Mouse (Mus musculus): ENCODE measurements around the gene Traf2. TPM values are rescaled to one million over a fixed set of nuclear protein-coding genes. Genes with fewer than 3 reads are reported as not detected.

Gene Traf2
- polyA plus RNA-seq, 1 experiment from 2014 or later = 34.1 TPM

DNA sequence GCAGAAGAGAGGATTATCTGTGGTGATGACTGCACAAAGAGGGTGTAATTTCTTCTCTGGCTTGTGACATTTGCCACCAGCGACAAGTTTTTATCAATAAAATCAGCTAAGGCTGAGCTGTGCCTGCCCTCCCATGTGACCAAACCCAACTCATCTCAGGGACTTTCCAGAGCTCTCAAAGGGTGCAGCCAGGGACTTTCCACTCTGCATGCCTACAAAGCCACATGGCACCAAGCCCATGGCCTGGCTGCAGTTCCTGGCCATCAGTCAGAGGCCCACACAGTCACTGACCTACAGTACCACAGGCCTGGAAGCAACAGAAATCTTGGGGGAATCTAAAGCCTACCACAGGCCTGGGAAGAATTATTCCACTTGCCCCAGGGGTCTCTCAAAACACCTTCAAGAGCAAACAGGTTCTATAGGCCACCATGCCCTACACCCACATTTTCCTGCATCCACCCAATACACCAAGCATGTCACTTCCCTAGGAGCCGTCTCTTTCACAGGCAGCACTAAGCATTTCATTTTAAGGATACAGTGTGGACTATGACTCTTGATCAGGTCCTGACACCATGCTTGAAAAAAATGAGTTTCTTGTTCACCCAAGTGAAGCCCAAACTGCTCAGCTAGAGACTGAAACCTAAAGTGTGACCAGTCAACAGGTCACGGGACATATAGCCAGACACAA lies 12.4 kb downstream of the Traf2 start:
- no peak for ATAC-seq
- Histone ChIP-seq H3K9me3 (ENCODE audit: control insufficient read depth, low read length) (no peaks in the 10 kb centered on the region), H3K36me3 (ENCODE audit: control insufficient read depth, insufficient read depth, low read length) (peaks cover 14% of the 10 kb centered on the region), H3K4me1 (ENCODE audit: control insufficient read depth, insufficient read depth, low read length) (no peaks in the 10 kb centered on the region), H3K9ac (ENCODE audit: low read depth, low read length) (no peak overlapping the region), H3K27me3 (replicated peaks; ENCODE audit: control insufficient read depth, insufficient read depth, low read length) (no peaks in the 10 kb centered on the region), H3K4me3 (ENCODE audit: low read length) (no peak overlapping the region), H3K4me2 (ENCODE audit: low read depth, low read length) (no peak overlapping the region), H3K27ac (ENCODE audit: low read length) (no peak overlapping the region)
- 88% methylated on average over 3 of the region's 3 CpGs for WGBS

DNA sequence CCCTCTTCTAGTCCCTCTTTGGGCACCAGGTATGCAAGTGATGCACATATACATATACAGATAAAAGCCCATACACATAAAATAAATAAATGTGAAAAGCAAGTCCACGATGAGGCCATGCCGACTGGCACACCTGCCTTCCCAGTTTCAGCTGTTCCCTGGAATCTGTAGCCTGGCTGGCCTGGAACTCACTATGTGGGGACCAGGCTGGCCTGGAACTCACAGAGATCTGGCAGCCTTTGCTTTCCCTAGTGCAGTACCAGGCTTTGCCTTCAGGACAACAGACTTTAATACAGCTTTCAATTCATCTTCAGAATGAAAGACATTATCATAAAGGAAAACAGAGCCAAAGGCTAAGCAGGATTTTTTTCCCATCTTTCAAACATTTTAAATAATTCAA lies 13.0 kb downstream of the Traf2 start:
- H3K4me2 ChIP-seq (ENCODE audit: low read depth, low read length) = no peak overlapping the region
- H3K4me1 ChIP-seq (ENCODE audit: control insufficient read depth, insufficient read depth, low read length) = no peaks in the 10 kb centered on the region
- WGBS = 93% methylated on average over 2 of the region's 2 CpGs
- peaks cover 19% of the 10 kb centered on the region for H3K36me3 ChIP-seq (ENCODE audit: control insufficient read depth, insufficient read depth, low read length)
- H3K9me3 ChIP-seq (ENCODE audit: control insufficient read depth, low read length) = no peaks in the 10 kb centered on the region
- ATAC-seq = no peak
- H3K27ac ChIP-seq (ENCODE audit: low read length) = no peak overlapping the region
- H3K4me3 ChIP-seq (ENCODE audit: low read length) = no peak overlapping the region
- H3K27me3 ChIP-seq (replicated peaks; ENCODE audit: control insufficient read depth, insufficient read depth, low read length) = no peaks in the 10 kb centered on the region
- H3K9ac ChIP-seq (ENCODE audit: low read depth, low read length) = no peak overlapping the region

DNA sequence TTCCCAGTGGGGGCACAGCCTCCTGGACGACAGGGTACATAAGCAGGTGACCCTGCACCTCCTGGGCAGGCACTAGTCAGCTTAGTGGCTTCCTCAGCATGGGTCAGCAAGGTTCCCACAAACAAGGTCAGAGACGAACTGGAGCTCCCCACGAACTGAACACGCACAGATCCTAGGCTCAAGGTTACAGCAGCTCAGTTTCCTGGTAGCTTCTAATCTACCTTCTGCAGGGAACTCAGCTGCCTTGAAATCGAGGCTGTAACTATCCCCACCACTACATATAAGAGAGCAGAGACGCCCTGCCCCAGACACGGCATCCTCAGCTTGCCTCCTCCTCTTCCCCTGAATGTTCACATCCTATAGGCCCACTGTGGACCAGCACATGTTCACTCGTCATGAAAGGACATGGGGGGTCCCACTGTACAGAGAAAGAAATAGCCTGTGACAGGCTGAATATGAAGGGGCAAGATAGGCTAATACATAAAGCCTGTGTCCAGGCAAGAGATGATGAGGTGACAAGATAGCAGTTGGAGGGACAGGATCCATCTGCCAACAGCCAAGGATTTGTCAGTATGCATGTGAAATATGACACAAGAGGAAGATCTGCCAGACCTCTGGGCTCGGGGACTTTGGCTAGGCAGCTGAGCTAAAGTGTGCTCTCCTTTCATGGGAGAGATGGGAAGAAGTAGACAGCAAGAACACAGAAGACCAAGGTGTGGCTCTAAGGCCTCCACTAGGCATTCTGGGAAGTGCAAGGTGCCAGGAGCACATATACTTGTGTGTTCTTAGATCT lies 20.0 kb downstream of the Traf2 start:
- no peak overlapping the region for H3K27ac ChIP-seq (ENCODE audit: low read length)
- H3K4me2 ChIP-seq (ENCODE audit: low read depth, low read length) = no peak overlapping the region
- H3K4me3 ChIP-seq (ENCODE audit: low read length) = no peak overlapping the region
- no peak for ATAC-seq
- 88% methylated on average over 9 of the region's 9 CpGs for WGBS
- H3K36me3 ChIP-seq (ENCODE audit: control insufficient read depth, insufficient read depth, low read length) = peaks cover 42% of the 10 kb centered on the region
- no peak overlapping the region for H3K9ac ChIP-seq (ENCODE audit: low read depth, low read length)
- H3K4me1 ChIP-seq (ENCODE audit: control insufficient read depth, insufficient read depth, low read length) = no peaks in the 10 kb centered on the region
- H3K27me3 ChIP-seq (replicated peaks; ENCODE audit: control insufficient read depth, insufficient read depth, low read length) = no peaks in the 10 kb centered on the region
- H3K9me3 ChIP-seq (ENCODE audit: control insufficient read depth, low read length) = no peaks in the 10 kb centered on the region

DNA sequence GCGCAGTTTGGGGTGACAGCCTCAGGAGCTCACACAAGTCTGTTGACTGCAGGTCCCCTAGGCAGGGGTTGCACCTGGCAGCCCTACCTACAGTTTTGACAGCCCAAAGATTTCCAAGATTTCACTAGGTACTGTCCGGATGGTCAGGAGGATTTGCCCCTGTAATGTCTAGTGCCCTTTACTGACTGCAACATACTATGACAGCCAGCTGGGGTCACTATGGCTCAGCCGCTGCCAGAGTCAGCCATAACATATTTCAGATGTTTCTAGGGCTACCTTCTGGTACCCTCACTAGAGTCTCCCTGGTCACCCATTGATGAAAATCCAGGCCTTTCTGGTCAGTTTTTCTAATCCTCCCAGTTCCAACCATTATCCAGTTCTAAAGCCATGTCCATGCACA lies 36.8 kb downstream of the Traf2 start:
- Histone ChIP-seq H3K4me1 (ENCODE audit: control insufficient read depth, insufficient read depth, low read length) (no peaks in the 10 kb centered on the region), H3K4me3 (ENCODE audit: low read length) (no peak overlapping the region), H3K27me3 (replicated peaks; ENCODE audit: control insufficient read depth, insufficient read depth, low read length) (no peaks in the 10 kb centered on the region), H3K36me3 (ENCODE audit: control insufficient read depth, insufficient read depth, low read length) (0 out of 2 replicates have a peak, but pooled peaks cover 4% of the 10 kb centered on the region), H3K9me3 (ENCODE audit: control insufficient read depth, low read length) (no peaks in the 10 kb centered on the region), H3K27ac (ENCODE audit: low read length) (no peak overlapping the region), H3K9ac (ENCODE audit: low read depth, low read length) (no peak overlapping the region), H3K4me2 (ENCODE audit: low read depth, low read length) (no peak overlapping the region)
- WGBS = 65% methylated on average over 3 of the region's 3 CpGs
- no peak for ATAC-seq

DNA sequence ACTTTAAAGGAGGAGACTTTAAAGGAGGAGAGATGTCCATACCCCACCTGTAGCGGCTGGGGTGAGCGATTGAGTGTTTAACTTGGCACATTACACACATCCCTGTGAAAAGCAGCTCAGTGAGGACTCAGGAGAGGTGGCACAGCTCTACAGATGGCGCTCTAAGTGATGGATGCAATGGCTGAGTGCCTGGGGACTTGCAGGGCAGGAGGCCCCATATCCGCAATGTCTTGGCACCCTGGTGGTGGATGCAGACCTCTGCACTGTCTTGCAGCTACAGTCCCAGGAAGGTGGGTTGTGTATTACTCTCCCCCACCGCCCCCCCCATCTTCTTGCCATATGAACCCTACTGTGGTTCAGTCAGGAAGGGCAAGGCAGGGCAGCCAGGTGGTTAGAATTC lies 39.8 kb downstream of the Traf2 start:
- Histone ChIP-seq H3K36me3 (ENCODE audit: control insufficient read depth, insufficient read depth, low read length) (0 out of 2 replicates have a peak, but pooled peaks cover 10% of the 10 kb centered on the region), H3K4me2 (ENCODE audit: low read depth, low read length) (no peak overlapping the region), H3K9me3 (ENCODE audit: control insufficient read depth, low read length) (no peaks in the 10 kb centered on the region), H3K9ac (ENCODE audit: low read depth, low read length) (no peak overlapping the region), H3K4me1 (ENCODE audit: control insufficient read depth, insufficient read depth, low read length) (peaks cover 7% of the 10 kb centered on the region), H3K4me3 (ENCODE audit: low read length) (no peak overlapping the region), H3K27me3 (replicated peaks; ENCODE audit: control insufficient read depth, insufficient read depth, low read length) (no peaks in the 10 kb centered on the region), H3K27ac (ENCODE audit: low read length) (no peak overlapping the region)
- no peak for ATAC-seq
- WGBS = 39% methylated on average over 5 of the region's 5 CpGs

DNA sequence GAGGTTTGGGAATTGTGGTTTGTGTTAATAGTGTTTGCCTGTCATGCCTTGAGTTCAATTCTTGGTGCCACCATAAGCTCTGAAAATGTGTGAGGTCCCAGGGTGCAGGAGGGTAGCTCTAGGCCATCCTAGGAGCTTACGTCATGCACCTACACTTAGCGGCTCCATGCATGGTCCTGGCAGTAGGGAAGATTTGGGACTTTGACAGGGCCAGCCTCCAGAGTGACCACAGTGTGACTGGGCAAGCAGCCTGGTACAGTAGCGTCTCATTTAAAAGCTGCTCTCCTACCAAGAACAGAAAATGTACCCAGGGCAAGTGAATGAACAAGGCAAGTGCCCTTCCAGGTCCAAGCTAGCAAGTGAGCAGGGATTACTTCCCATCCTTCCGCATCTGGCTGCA lies 40.9 kb downstream of the Traf2 start:
- no peak overlapping the region for H3K4me3 ChIP-seq (ENCODE audit: low read length)
- H3K27me3 ChIP-seq (replicated peaks; ENCODE audit: control insufficient read depth, insufficient read depth, low read length) = no peaks in the 10 kb centered on the region
- no peak overlapping the region for H3K9ac ChIP-seq (ENCODE audit: low read depth, low read length)
- H3K27ac ChIP-seq (ENCODE audit: low read length) = no peak overlapping the region
- 0 out of 2 replicates have a peak, but pooled peaks cover 10% of the 10 kb centered on the region for H3K36me3 ChIP-seq (ENCODE audit: control insufficient read depth, insufficient read depth, low read length)
- no peaks in the 10 kb centered on the region for H3K9me3 ChIP-seq (ENCODE audit: control insufficient read depth, low read length)
- H3K4me1 ChIP-seq (ENCODE audit: control insufficient read depth, insufficient read depth, low read length) = peaks cover 14% of the 10 kb centered on the region
- 92% methylated on average over 4 of the region's 4 CpGs for WGBS
- H3K4me2 ChIP-seq (ENCODE audit: low read depth, low read length) = no peak overlapping the region
- ATAC-seq = no peak

DNA sequence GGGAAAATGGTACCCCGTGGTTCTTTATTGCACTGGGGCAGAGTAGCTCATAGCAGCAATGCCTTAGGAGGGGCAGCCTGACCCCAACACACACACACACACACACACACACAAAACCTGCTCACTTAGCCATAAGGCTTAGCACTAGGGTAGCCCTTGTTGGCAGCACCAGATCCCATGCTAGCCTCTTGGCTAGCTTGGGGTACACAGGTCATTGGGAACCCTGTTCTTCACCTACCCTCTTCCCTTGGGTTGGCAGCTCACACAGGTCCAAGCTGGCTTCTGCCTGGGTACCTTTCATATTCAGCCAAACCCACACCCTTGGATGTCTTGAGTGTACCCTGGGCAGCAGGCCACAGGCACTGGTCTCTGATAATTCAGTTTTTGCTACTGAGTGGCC lies 41.7 kb downstream of the Traf2 start:
- no peaks in the 10 kb centered on the region for H3K27me3 ChIP-seq (replicated peaks; ENCODE audit: control insufficient read depth, insufficient read depth, low read length)
- H3K4me1 ChIP-seq (ENCODE audit: control insufficient read depth, insufficient read depth, low read length) = peaks cover 17% of the 10 kb centered on the region
- no peaks in the 10 kb centered on the region for H3K9me3 ChIP-seq (ENCODE audit: control insufficient read depth, low read length)
- 0 out of 2 replicates have a peak, but pooled peaks cover 10% of the 10 kb centered on the region for H3K36me3 ChIP-seq (ENCODE audit: control insufficient read depth, insufficient read depth, low read length)
- no peak overlapping the region for H3K4me2 ChIP-seq (ENCODE audit: low read depth, low read length)
- H3K27ac ChIP-seq (ENCODE audit: low read length) = no peak overlapping the region
- 100% methylated on average over 1 of the region's 1 CpGs for WGBS
- ATAC-seq = no peak
- no peak overlapping the region for H3K9ac ChIP-seq (ENCODE audit: low read depth, low read length)
- no peak overlapping the region for H3K4me3 ChIP-seq (ENCODE audit: low read length)

DNA sequence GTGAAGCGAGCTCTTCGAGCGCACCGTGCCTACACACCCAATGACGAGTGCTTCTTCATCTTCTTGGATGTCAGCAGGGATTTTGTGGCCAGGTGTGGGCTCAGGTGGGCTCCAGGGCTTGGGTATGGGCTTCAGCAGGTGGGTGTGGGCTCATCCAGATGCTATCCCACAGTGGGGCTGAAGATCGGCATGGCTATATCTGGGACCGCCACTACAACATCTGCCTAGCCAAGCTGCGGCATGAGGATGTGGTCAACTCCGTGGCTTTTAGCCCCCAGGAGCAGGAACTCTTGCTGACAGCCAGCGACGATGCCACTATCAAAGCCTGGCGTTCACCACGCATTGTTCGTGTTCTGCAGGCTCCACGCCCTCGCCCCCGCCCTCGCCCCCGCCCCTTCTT lies 42.2 kb downstream of the Traf2 start:
- Histone ChIP-seq H3K9me3 (ENCODE audit: control insufficient read depth, low read length) (no peaks in the 10 kb centered on the region), H3K36me3 (ENCODE audit: control insufficient read depth, insufficient read depth, low read length) (0 out of 2 replicates have a peak, but pooled peaks cover 10% of the 10 kb centered on the region), H3K4me3 (ENCODE audit: low read length) (no peak overlapping the region), H3K4me1 (ENCODE audit: control insufficient read depth, insufficient read depth, low read length) (peaks cover 18% of the 10 kb centered on the region), H3K4me2 (ENCODE audit: low read depth, low read length) (no peak overlapping the region), H3K27me3 (replicated peaks; ENCODE audit: control insufficient read depth, insufficient read depth, low read length) (no peaks in the 10 kb centered on the region), H3K9ac (ENCODE audit: low read depth, low read length) (no peak overlapping the region), H3K27ac (ENCODE audit: low read length) (no peak overlapping the region)
- WGBS = 95% methylated on average over 19 of the region's 19 CpGs
- ATAC-seq = no peak

DNA sequence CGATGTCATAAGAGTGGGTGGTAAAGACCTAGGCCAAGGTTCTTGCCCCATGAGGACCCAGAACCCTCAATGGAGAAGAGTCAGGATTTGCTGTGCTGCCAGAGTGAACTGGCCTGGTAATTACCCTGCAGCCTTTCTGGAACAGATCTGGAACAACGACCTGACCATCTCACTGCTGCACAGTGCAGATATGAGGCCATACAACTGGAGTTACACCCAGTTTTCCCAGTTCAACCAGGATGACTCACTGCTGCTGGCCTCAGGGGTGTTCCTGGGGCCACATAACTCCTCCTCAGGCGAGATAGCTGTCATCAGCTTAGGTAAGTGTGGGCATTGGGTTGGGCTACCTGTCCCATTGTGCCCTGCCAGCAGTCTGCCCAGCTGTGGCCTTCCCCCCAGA lies 44.0 kb downstream of the Traf2 start:
- Histone ChIP-seq H3K4me1 (ENCODE audit: control insufficient read depth, insufficient read depth, low read length) (peaks cover 21% of the 10 kb centered on the region), H3K9ac (ENCODE audit: low read depth, low read length) (peak overlapping the region; percentile 37; the same call in 1 of the 2 replicates), H3K4me3 (ENCODE audit: low read length) (no peak overlapping the region), H3K4me2 (ENCODE audit: low read depth, low read length) (no peak overlapping the region), H3K27ac (ENCODE audit: low read length) (peak overlapping the region; percentile 72), H3K27me3 (replicated peaks; ENCODE audit: control insufficient read depth, insufficient read depth, low read length) (no peaks in the 10 kb centered on the region), H3K36me3 (ENCODE audit: control insufficient read depth, insufficient read depth, low read length) (0 out of 2 replicates have a peak, but pooled peaks cover 10% of the 10 kb centered on the region), H3K9me3 (ENCODE audit: control insufficient read depth, low read length) (no peaks in the 10 kb centered on the region)
- ATAC-seq = peak; percentile 52
- WGBS = 67% methylated on average over 3 of the region's 3 CpGs

Data from intestine, embryonic 16.5 days (tissue).